Comparison of ENCODE assay signal across 14 mouse cellular contexts in the genomic region with DNA sequence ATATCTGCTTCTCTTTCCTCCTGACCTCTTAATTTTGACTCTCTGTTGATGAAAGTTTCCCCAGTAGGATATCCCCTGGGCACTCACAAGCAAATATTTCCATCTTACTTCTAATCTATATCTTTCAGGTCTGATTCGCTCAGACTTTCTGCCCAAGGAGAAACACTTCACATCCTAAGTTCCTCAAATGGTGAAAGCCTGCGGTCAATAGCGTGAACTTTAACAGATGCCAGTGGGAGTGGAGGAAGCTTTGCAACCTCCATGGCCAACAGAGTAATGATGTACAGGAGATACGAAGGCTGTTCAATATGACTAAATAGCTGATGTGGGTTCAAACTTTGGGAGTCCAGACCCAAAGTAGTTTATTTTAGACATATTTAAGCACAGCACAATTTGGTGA.
"Had no signal": no experiment of that assay in that cellular context is flagged by ENCODE, and none has a peak within 500 bp of the region (broad histone marks: within the 10 kb centered on the region; RNA-seq: fewer than 3 reads in every experiment).

No protein-coding gene starts in this region.

- ATAC-seq: hindbrain, postnatal 0 days; intestine, embryonic 16.5 days had no signal

- DNase-seq: gastrocnemius, postnatal 14 days; gastrocnemius, postnatal 36 days; heart, adult 2 months; heart, postnatal 14 days; heart, postnatal 4 days; kidney, adult 11 months; kidney, adult 2 months; kidney, adult 9 months; kidney, postnatal 14 days; kidney, postnatal 4 days; liver; liver, embryonic 13.5 days had no signal
